In genomic region chr2:166776272-166776671, GRCm38 (mm10) we compare ENCODE assay signal across 9 mouse cellular contexts. TPM values are rescaled to one million over a fixed set of nuclear protein-coding genes. Genes with fewer than 3 reads are reported as not detected.
A peak's percentile ranks its signal among the peaks of the same experiment; 100 is the strongest.
DNase-seq lines count a peak whose midpoint lies in the region; ATAC-seq and TF ChIP-seq lines count a peak whose summit lies in the region.
"Had no signal": no experiment of that assay in that cellular context is flagged by ENCODE, and none has a peak within 500 bp of the region (broad histone marks: within the 10 kb centered on the region; RNA-seq: fewer than 3 reads in every experiment).

No protein-coding gene starts in this region.

- peak; percentile 31; the same call in 1 of the 2 replicates for TF ChIP-seq CTCF in brain, embryonic 14.5 days (IDR thresholded peaks at IDR 0.05; ENCODE audit: borderline replicate concordance, extremely low read depth, insufficient read depth, insufficient read length)

- H3K27me3 ChIP-seq in midbrain, embryonic 15.5 days (replicated peaks): peaks cover 4% of the 10 kb centered on the region; the same call in 1 of the 2 replicates

- H3K4me2 ChIP-seq in midbrain, embryonic 15.5 days: no peak overlapping the region

- no peak overlapping the region for H3K9ac ChIP-seq in midbrain, embryonic 15.5 days

- H3K36me3 ChIP-seq in midbrain, embryonic 15.5 days (replicated peaks): no peaks in the 10 kb centered on the region

- H3K4me3 ChIP-seq in midbrain, embryonic 15.5 days: no peak overlapping the region

- no peak overlapping the region for H3K27ac ChIP-seq in midbrain, embryonic 15.5 days
- H3K27ac ChIP-seq: macrophage had no signal

- 0 out of 2 replicates have a peak, but pooled peaks cover 5% of the 10 kb centered on the region for H3K4me1 ChIP-seq in midbrain, embryonic 15.5 days

- WGBS in midbrain, embryonic 15.5 days: 10% methylated on average over 2 of the region's 2 CpGs

- DNase-seq in heart, postnatal 14 days: peak; percentile 15 to 27
- DNase-seq in heart, postnatal 25 days (ENCODE audit: low spot score): no peak
- DNase-seq in B cell, adult 2 months: peak; percentile 78 to 83
- DNase-seq in brain, embryonic 14.5 days (ENCODE audit: low read depth): no peak
- DNase-seq in natural killer cell, adult 2 months (ENCODE audit: low spot score in 2 of 2): peak; percentile 76 to 77
- no peak for DNase-seq in yolk sac, embryonic 10.5 days (ENCODE audit: low spot score)
- no peak for DNase-seq in layer of hippocampus, adult 11-12 months (ENCODE audit: low spot score)

- no peak for TF ChIP-seq POLR2A in brain, embryonic 14.5 days (IDR thresholded peaks at IDR 0.05; ENCODE audit: borderline replicate concordance, extremely low read depth, insufficient read depth, insufficient read length, poor library complexity, severe bottlenecking)

- intact Hi-C loops in heart, postnatal 14 days (cut with DNase I): loop anchor here (5.0 kb wide), 1 partner anchor 64 kb away; the partner anchor contains the start of gene Prex1
- intact Hi-C loops in heart, postnatal 25 days (cut with DNase I): loop anchor here (5.0 kb wide), 1 partner anchor 64 kb away; the partner anchor contains the start of gene Prex1

- no peaks in the 10 kb centered on the region for H3K9me3 ChIP-seq in midbrain, embryonic 15.5 days

- no peak for ATAC-seq in midbrain, embryonic 15.5 days (replicated peaks)

RNA-seq across cellular contexts. Expression of gene Trp53rkb, which starts 16.1 kb away (rescaled TPM):
- 1 to 10 TPM; 2.8 to 3.1 TPM for total RNA-seq in heart, postnatal 14 days (2021)
- total RNA-seq in heart, postnatal 25 days (2021): 1 to 10 TPM; 2.3 to 3.7 TPM
- polyA plus RNA-seq in brain, embryonic 14.5 days (2012; rRNA removed): 10.1 and 12.5 TPM in 2 replicates
- polyA plus RNA-seq in midbrain, embryonic 15.5 days (2015; fragmentation: Nextera tagmentation; extraction: Ambion mirVana): 10.2 and 11.0 TPM in 2 replicates

RNA-seq across cellular contexts. Expression of gene Arfgef2, which starts 29.1 kb away (rescaled TPM):
- total RNA-seq in heart, postnatal 14 days (2021): 10 to 100 TPM; 37.6 to 43.6 TPM
- 10 to 100 TPM; 42.6 to 43.8 TPM for total RNA-seq in heart, postnatal 25 days (2021)
- polyA plus RNA-seq in brain, embryonic 14.5 days (2012; rRNA removed): 7.6 and 11.4 TPM in 2 replicates
- 4.9 and 5.2 TPM in 2 replicates for polyA plus RNA-seq in midbrain, embryonic 15.5 days (2015; fragmentation: Nextera tagmentation; extraction: Ambion mirVana)

Comparison
In these comparisons a context has a peak if more than half of its experiments do, and no peak if none do; other contexts are left out.
1. DNase-seq: peak in heart, postnatal 14 days (2 of 2), B cell, adult 2 months (2 of 2) and natural killer cell, adult 2 months (2 of 2); none in heart, postnatal 25 days (single experiment), brain, embryonic 14.5 days (single experiment), yolk sac, embryonic 10.5 days (single experiment) and layer of hippocampus, adult 11-12 months (single experiment).